ENCODE assay signal across 8 mouse cellular contexts in the genomic region with DNA sequence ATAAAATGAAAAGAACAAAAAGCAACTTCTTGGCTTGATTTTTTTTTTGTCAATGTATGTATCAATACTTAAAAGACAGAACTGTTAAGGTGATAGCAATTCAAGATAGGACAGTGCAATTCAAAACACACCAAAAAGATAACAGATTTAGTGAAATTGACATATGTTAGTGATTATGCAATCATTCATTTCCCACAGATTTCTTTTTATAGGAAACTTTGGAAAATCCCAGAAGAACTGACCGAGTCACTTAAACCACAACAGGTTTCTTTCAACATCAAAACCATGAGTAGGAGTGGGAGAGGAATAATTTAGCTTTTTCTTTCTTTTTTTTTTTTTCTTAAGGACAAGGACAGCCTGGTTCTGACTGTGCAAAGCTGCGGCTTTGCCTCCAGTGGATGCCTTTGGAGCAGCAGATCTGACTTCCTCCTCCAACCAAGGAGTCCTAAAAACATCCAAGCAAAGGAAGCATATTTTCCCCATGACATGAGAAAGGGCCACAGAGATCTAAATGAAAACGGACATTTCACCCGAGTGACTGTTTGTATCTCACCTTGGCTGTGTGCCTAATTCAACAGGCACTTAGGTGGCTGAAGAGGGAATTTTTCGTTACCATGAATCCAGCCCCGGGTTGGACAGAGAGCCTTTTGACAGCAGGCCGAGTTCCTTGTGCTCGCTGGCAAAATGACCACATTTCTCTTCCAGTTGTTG.
A peak's percentile ranks its signal among the peaks of the same experiment; 100 is the strongest.
DNase-seq lines count a peak whose midpoint lies in the region; ATAC-seq and TF ChIP-seq lines count a peak whose summit lies in the region.
"Had no signal": no experiment of that assay in that cellular context is flagged by ENCODE, and none has a peak within 500 bp of the region (broad histone marks: within the 10 kb centered on the region; RNA-seq: fewer than 3 reads in every experiment).

No protein-coding gene starts in this region.

- H3K4me1 ChIP-seq in liver, adult 2 months (ENCODE audit: control insufficient read depth, insufficient read depth, low read length), result peaks cover 5% of the 10 kb centered on the region; the same call in 1 of the 2 replicates
- no peaks in the 10 kb centered on the region for H3K4me1 ChIP-seq in forebrain, embryonic 16.5 days (replicated peaks; ENCODE audit: control insufficient read depth, insufficient read depth, low read length)
- H3K4me1 ChIP-seq: liver, embryonic 15.5 days had no signal

- TF ChIP-seq POLR2A in liver, adult 2 months (IDR thresholded peaks at IDR 0.05; ENCODE audit: extremely low read depth, insufficient read depth, low read length), result no peak

- H3K36me3 ChIP-seq in liver, adult 2 months (ENCODE audit: control insufficient read depth, insufficient read depth, low read length), result no peaks in the 10 kb centered on the region
- H3K36me3 ChIP-seq in forebrain, embryonic 16.5 days (ENCODE audit: control insufficient read depth, insufficient read depth), result no peaks in the 10 kb centered on the region
- H3K36me3 ChIP-seq: liver, embryonic 15.5 days had no signal

- no peak overlapping the region for H3K27ac ChIP-seq in liver, adult 2 months (replicated peaks; ENCODE audit: insufficient read depth, low read depth, low read length)
- H3K27ac ChIP-seq in forebrain, embryonic 16.5 days (ENCODE audit: low read length), result no peak overlapping the region
- H3K27ac ChIP-seq: liver, embryonic 15.5 days had no signal

- peak; percentile 53 for DNase-seq in liver, adult 2 months (ENCODE audit: extremely low read depth, low read depth, low spot score)
- DNase-seq in liver, result no peak
- peak; percentile 73 for DNase-seq in fibroblast of lung, adult 2 months (ENCODE audit: low read depth)
- DNase-seq in heart, postnatal 14 days, result peak; percentile 31 to 53
- peak; percentile 18 for DNase-seq in ovary, postnatal 14 days (ENCODE audit: low spot score)
- no peak for DNase-seq in layer of hippocampus, postnatal 25 days (ENCODE audit: extremely low spot score in 1 of 2, low spot score in 1 of 2)

- 29% methylated on average over 8 of the region's 8 CpGs for WGBS in liver, adult 2 months
- 71% methylated on average over 8 of the region's 8 CpGs for WGBS in forebrain, embryonic 16.5 days

- H3K9me3 ChIP-seq in forebrain, embryonic 16.5 days (ENCODE audit: control insufficient read depth, low read length), result no peaks in the 10 kb centered on the region
- H3K9me3 ChIP-seq: liver, embryonic 15.5 days had no signal

- intact Hi-C loops in heart, postnatal 14 days (cut with DNase I), result loop anchor here (10.0 kb wide), 2 partner anchors 466 to 864 kb away; a partner anchor contains a TSS

- no peak overlapping the region for H3K9ac ChIP-seq in liver, adult 2 months (ENCODE audit: low read depth, low read length)
- no peak overlapping the region for H3K9ac ChIP-seq in forebrain, embryonic 16.5 days (replicated peaks; ENCODE audit: low read depth, low read length)
- H3K9ac ChIP-seq: liver, embryonic 15.5 days had no signal

- no peak for ATAC-seq in forebrain, embryonic 16.5 days

- TF ChIP-seq CTCF in liver, adult 2 months (IDR thresholded peaks at IDR 0.05; ENCODE audit: low read depth, low read length), result no peak

- no peaks in the 10 kb centered on the region for H3K79me2 ChIP-seq in liver, adult 2 months (ENCODE audit: control insufficient read depth, insufficient read depth, low read length)

- H3K27me3 ChIP-seq in liver, adult 2 months (ENCODE audit: control insufficient read depth, insufficient read depth, low read length), result 0 out of 2 replicates have a peak, but pooled peaks cover 2% of the 10 kb centered on the region
- no peaks in the 10 kb centered on the region for H3K27me3 ChIP-seq in forebrain, embryonic 16.5 days (replicated peaks; ENCODE audit: control insufficient read depth, insufficient read depth, low read length)
- H3K27me3 ChIP-seq: liver, embryonic 15.5 days had no signal

- no peak overlapping the region for H3K4me2 ChIP-seq in forebrain, embryonic 16.5 days (ENCODE audit: low read length)
- H3K4me2 ChIP-seq: liver, embryonic 15.5 days had no signal

- H3K4me3 ChIP-seq in liver, adult 2 months (ENCODE audit: insufficient read depth, low read depth, low read length), result no peak overlapping the region
- H3K4me3 ChIP-seq in forebrain, embryonic 16.5 days (replicated peaks; ENCODE audit: low read length), result no peak overlapping the region
- H3K4me3 ChIP-seq: liver, embryonic 15.5 days had no signal

Comparison
In these comparisons a context has a peak if more than half of its experiments do, and no peak if none do; other contexts are left out.
1. DNase-seq: peak in liver, adult 2 months (single experiment), fibroblast of lung, adult 2 months (single experiment), heart, postnatal 14 days (2 of 2) and ovary, postnatal 14 days (single experiment); none in liver (single experiment) and layer of hippocampus, postnatal 25 days (0 of 2).